Mouse (Mus musculus) E14TG2a.4 (cell line): ENCODE results near the gene Lrrc23.

Experiments used
- H3K27me3 ChIP-seq: 2 replicates; pipeline ENCODE4 v1.6.1; 2014; ENCODE audit warnings: low read length, control low read depth; ENCODE audit not compliant: insufficient read depth
- H3K36me3 ChIP-seq: 2 replicates; pipeline ENCODE4 v1.6.1; 2014; ENCODE audit warnings: low read length, control low read depth; ENCODE audit not compliant: insufficient read depth
- H3K4me1 ChIP-seq: replicated peaks from 2 replicates; pipeline ENCODE4 v1.6.1; 2014; ENCODE audit warnings: low read depth, low read length, control low read depth
- H3K4me3 ChIP-seq: replicated peaks from 2 replicates; pipeline ENCODE4 v1.5.1; 2014; ENCODE audit warnings: mild to moderate bottlenecking, low read length
- H3K9me3 ChIP-seq: 2 replicates; pipeline ENCODE4 v1.6.1; 2014; ENCODE audit warnings: low read length, control low read depth
- CTCF ChIP-seq: conservative IDR thresholded peaks from 2 replicates; pipeline ENCODE4 v1.5.1; 2014; ENCODE audit warnings: low read length
- NANOG ChIP-seq: IDR thresholded peaks from 2 replicates; pipeline ENCODE4 v1.6.1; 2014; ENCODE audit warnings: borderline replicate concordance, low read length, mixed read lengths
- POU5F1 ChIP-seq: IDR thresholded peaks from 2 replicates; pipeline ENCODE4 v1.6.1; 2014; ENCODE audit warnings: low read length, borderline replicate concordance

Lrrc23 gene

GRCm38 (mm10) chr6:124767920-124768703 lies 11.4 kb downstream of the Lrrc23 start:
- peaks cover 43% of the 10 kb centered on the region for H3K27me3 ChIP-seq
- no peaks in the 10 kb centered on the region for H3K9me3 ChIP-seq
- H3K36me3 ChIP-seq: no peaks in the 10 kb centered on the region
- no peak for TF ChIP-seq CTCF
- no peak for TF ChIP-seq NANOG
- no peak for TF ChIP-seq POU5F1
- H3K4me1 ChIP-seq: peaks cover 64% of the 10 kb centered on the region
- peak overlapping the region; percentile 79 for H3K4me3 ChIP-seq

- TF ChIP-seq POU5F1 (no peak), NANOG (no peak), CTCF (no peak)
- H3K4me1 ChIP-seq: peaks cover 68% of the 10 kb centered on the region
- H3K4me3 ChIP-seq: peak overlapping the region; percentile 79
- peaks cover 48% of the 10 kb centered on the region for H3K27me3 ChIP-seq
- no peaks in the 10 kb centered on the region for H3K9me3 ChIP-seq
- H3K36me3 ChIP-seq: no peaks in the 10 kb centered on the region
Measured at GRCm38 (mm10) chr6:124767536-124767919, 12.0 kb downstream of the Lrrc23 start.

- no peaks in the 10 kb centered on the region for H3K36me3 ChIP-seq
- no peaks in the 10 kb centered on the region for H3K9me3 ChIP-seq
- peaks cover 66% of the 10 kb centered on the region for H3K4me1 ChIP-seq
- H3K27me3 ChIP-seq: peaks cover 50% of the 10 kb centered on the region
- H3K4me3 ChIP-seq: 0 out of 2 replicates have a peak overlapping the region, but pooled peaks have one; percentile 61
- TF ChIP-seq CTCF: no peak
- TF ChIP-seq POU5F1: no peak
- TF ChIP-seq NANOG: no peak
Measured at GRCm38 (mm10) chr6:124765951-124766350, 13.6 kb downstream of the Lrrc23 start.

- TF ChIP-seq NANOG (no peak), CTCF (peak; percentile 90), POU5F1 (no peak)
- H3K36me3 ChIP-seq: no peaks in the 10 kb centered on the region
- H3K4me1 ChIP-seq: peaks cover 63% of the 10 kb centered on the region
- H3K4me3 ChIP-seq: peak overlapping the region; percentile 21
- H3K27me3 ChIP-seq: peaks cover 44% of the 10 kb centered on the region
- H3K9me3 ChIP-seq: no peaks in the 10 kb centered on the region
Measured at GRCm38 (mm10) chr6:124759259-124759658, 20.3 kb downstream of the Lrrc23 start.

GRCm38 (mm10) chr6:124758849-124759232 lies 20.7 kb downstream of the Lrrc23 start:
- Histone ChIP-seq H3K36me3 (no peaks in the 10 kb centered on the region), H3K4me3 (peak overlapping the region; percentile 21), H3K9me3 (no peaks in the 10 kb centered on the region), H3K4me1 (peaks cover 65% of the 10 kb centered on the region), H3K27me3 (peaks cover 43% of the 10 kb centered on the region)
- TF ChIP-seq POU5F1 (no peak), CTCF (no peak), NANOG (no peak)

GRCm38 (mm10) chr6:124757909-124758848 lies 21.3 kb downstream of the Lrrc23 start:
- H3K27me3 ChIP-seq: peaks cover 37% of the 10 kb centered on the region
- no peaks in the 10 kb centered on the region; the same call in 1 of the 2 replicates for H3K36me3 ChIP-seq
- 0 out of 2 replicates have a peak overlapping the region, but pooled peaks have one; percentile 21 for H3K4me3 ChIP-seq
- H3K4me1 ChIP-seq: peaks cover 65% of the 10 kb centered on the region
- no peaks in the 10 kb centered on the region for H3K9me3 ChIP-seq
- TF ChIP-seq NANOG (no peak), POU5F1 (no peak), CTCF (no peak)

GRCm38 (mm10) chr6:124757351-124757880 lies 22.1 kb downstream of the Lrrc23 start:
- peaks cover 30% of the 10 kb centered on the region for H3K27me3 ChIP-seq
- H3K9me3 ChIP-seq: no peaks in the 10 kb centered on the region
- H3K36me3 ChIP-seq: no peaks in the 10 kb centered on the region; the same call in 1 of the 2 replicates
- peaks cover 65% of the 10 kb centered on the region for H3K4me1 ChIP-seq
- H3K4me3 ChIP-seq: peak overlapping the region; percentile 86
- no peak for TF ChIP-seq NANOG
- no peak for TF ChIP-seq CTCF
- TF ChIP-seq POU5F1: no peak

GRCm38 (mm10) chr6:124756652-124757350 lies 22.7 kb downstream of the Lrrc23 start:
- Histone ChIP-seq H3K9me3 (no peaks in the 10 kb centered on the region), H3K4me3 (peak overlapping the region; percentile 86), H3K27me3 (peaks cover 28% of the 10 kb centered on the region), H3K36me3 (no peaks in the 10 kb centered on the region; the same call in 1 of the 2 replicates), H3K4me1 (peaks cover 66% of the 10 kb centered on the region)
- TF ChIP-seq CTCF: no peak
- no peak for TF ChIP-seq NANOG
- no peak for TF ChIP-seq POU5F1
